Mouse (Mus musculus): ENCODE data around the gene Mtus2.

DNA sequence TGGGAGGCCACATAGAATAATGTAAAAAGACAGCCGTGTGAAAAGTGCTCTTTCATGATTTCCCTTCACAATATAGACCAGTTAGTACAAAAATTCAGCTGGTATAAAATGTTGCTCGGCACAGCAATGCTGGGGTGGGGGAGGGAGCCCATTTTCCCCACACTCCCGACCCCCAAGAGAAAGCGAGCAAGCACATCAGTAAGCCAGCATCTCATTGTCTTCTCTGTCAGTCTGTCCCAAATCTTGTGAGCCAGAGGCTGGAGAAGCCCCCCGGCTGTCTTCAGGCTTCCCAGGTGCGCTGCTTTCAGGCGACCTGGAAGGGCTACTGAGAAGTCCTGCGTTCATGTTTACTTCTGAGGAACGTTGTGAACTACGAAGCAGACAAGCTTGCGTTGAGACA, 699 bp upstream of the Mtus2 start:
- no peak for TF ChIP-seq CTCF (IDR thresholded peaks at IDR 0.05; ENCODE audit: low read depth, low read length)
- no peak for TF ChIP-seq POLR2A (IDR thresholded peaks at IDR 0.05; ENCODE audit: extremely low read depth, insufficient read depth, low read length)
